Mouse (Mus musculus) midbrain, embryonic 15.5 days (tissue): Measurements from ENCODE around the gene Rhd. TPM values are rescaled to one million over a fixed set of nuclear protein-coding genes. Genes with fewer than 3 reads are reported as not detected.
A peak's percentile ranks its signal among the peaks of the same experiment; 100 is the strongest.

Experiments
- ATAC-seq: fragments of 200-750 bp; cut with Nextera tagmentation; replicated peaks from 2 replicates; pipeline ENCODE4 v1.8.0; 2017; ENCODE audit warnings: moderate TSS enrichment
- H3K27ac ChIP-seq: fragments of 300-500 bp; sonication (generic); 2 replicates; pipeline ENCODE4 v1.5.1; 2015; ENCODE audit warnings: mild to moderate bottlenecking, inconsistent platforms
- H3K27me3 ChIP-seq: fragments of 300-500 bp; sonication (generic); replicated peaks from 2 replicates; pipeline ENCODE4 v1.6.1; 2015; ENCODE audit warnings: inconsistent platforms
- H3K36me3 ChIP-seq: fragments of 300-500 bp; sonication (generic); replicated peaks from 2 replicates; pipeline ENCODE4 v1.6.1; 2015; ENCODE audit warnings: inconsistent platforms
- H3K4me1 ChIP-seq: fragments of 300-500 bp; sonication (generic); 2 replicates; pipeline ENCODE4 v1.6.1; 2015; ENCODE audit warnings: inconsistent platforms
- H3K4me2 ChIP-seq: fragments of 300-500 bp; sonication (generic); 2 replicates; pipeline ENCODE4 v1.6.1; 2015; ENCODE audit warnings: inconsistent platforms, mild to moderate bottlenecking, moderate library complexity
- H3K4me3 ChIP-seq: fragments of 300-500 bp; sonication (generic); 2 replicates; pipeline ENCODE4 v1.5.1; 2015; ENCODE audit warnings: mild to moderate bottlenecking, inconsistent platforms
- H3K9ac ChIP-seq: fragments of 300-500 bp; sonication (generic); 2 replicates; pipeline ENCODE4 v1.6.1; 2015; ENCODE audit warnings: mild to moderate bottlenecking, inconsistent platforms
- H3K9me3 ChIP-seq: fragments of 300-500 bp; sonication (generic); 2 replicates; pipeline ENCODE4 v1.6.1; 2016; ENCODE audit warnings: inconsistent platforms
- WGBS: fragments of 180-500 bp; shearing (Covaris S2); methylation state at CpG from one replicate; pipeline ENCODE4 v1.1.7; 2015; ENCODE audit warnings: mixed read lengths; 5-methylcytosine and 5-hydroxymethylcytosine counted together
- polyA plus RNA-seq: library from polyadenylated mRNA; unstranded; fragments of >200 nt; fragmentation: Nextera tagmentation; extraction: Ambion mirVana; gene quantifications from 2 replicates; pipeline ENCODE4 v1.2.1, GENCODE M21; 2015

The Rhd gene
- polyA plus RNA-seq, 1 experiment from 2014 or later, result 0.98 TPM

DNA sequence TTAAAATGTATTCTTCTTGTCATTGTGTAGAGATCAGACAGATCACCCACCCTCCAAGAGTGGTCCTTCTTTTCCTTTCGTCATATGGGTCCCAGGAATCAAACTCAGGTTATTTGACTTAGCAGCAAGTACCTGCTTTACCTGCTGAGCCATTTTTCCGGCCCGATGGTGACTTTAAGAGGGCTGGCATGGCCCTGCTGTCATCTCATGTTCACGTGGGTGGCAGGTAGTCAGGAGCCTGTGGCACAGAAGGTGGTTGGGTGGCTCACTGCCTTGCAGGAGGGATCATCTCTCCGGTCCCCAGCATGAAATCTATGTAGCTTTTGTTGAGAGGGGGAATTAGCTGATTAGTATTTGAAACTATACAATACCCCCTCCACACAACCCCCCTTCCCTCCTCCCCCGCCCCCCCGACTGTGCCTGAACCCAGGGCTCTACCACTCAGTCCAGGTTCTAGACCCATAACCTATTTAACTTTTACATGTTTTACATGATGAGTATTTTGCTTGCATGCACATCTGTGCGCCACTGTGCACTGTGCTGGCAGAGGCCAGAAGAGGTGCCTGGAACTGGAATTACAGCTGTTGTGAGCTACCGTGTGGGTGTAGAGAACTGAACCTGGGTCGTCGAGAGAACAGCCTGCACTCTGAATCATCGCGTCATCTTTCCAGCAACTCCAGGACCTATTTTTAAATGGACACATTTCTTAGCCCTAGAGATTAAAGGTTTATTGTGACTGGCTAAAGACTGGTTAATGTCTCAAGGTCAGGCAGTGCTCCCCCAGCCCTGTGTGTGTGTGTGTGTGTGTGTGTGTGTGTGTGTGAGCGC, 51.1 kb downstream of the Rhd start:
- no peaks in the 10 kb centered on the region for H3K9me3 ChIP-seq
- peaks cover 17% of the 10 kb centered on the region for H3K4me1 ChIP-seq
- peak; percentile 53 for ATAC-seq
- WGBS, result 55% methylated on average over 14 of the region's 14 CpGs
- H3K4me2 ChIP-seq, result peak overlapping the region; percentile 63
- peak overlapping the region; percentile 86 for H3K27ac ChIP-seq
- H3K9ac ChIP-seq, result peak overlapping the region; percentile 80
- no peaks in the 10 kb centered on the region for H3K27me3 ChIP-seq
- H3K36me3 ChIP-seq, result no peaks in the 10 kb centered on the region; the same call in 1 of the 2 replicates
- H3K4me3 ChIP-seq, result peak overlapping the region; percentile 76

DNA sequence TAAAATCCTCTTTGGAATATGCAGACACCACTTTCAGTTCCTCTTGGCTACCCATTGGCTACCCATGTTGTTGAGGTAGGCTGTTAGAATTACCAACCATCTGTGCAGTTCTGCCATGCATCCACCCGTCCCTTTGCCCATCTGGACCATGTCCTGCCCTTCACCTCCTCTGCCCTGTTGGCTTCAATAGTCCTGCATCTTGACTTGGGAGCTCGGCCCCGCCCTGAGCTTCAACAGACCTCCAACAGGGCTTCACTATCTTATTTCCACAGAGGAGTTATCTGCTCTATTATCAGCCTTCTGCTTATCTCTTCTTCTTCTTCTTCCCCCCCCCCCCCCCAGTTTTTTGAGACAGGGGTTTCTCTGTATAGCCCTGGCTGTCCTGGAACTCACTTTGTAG, 52.9 kb downstream of the Rhd start:
- no peak overlapping the region for H3K27ac ChIP-seq
- no peak for ATAC-seq
- no peak overlapping the region for H3K9ac ChIP-seq
- H3K27me3 ChIP-seq, result no peaks in the 10 kb centered on the region
- 86% methylated on average over 3 of the region's 3 CpGs for WGBS
- H3K9me3 ChIP-seq, result no peaks in the 10 kb centered on the region
- no peaks in the 10 kb centered on the region; the same call in 1 of the 2 replicates for H3K36me3 ChIP-seq
- peaks cover 17% of the 10 kb centered on the region for H3K4me1 ChIP-seq
- H3K4me3 ChIP-seq, result no peak overlapping the region
- H3K4me2 ChIP-seq, result no peak overlapping the region

DNA sequence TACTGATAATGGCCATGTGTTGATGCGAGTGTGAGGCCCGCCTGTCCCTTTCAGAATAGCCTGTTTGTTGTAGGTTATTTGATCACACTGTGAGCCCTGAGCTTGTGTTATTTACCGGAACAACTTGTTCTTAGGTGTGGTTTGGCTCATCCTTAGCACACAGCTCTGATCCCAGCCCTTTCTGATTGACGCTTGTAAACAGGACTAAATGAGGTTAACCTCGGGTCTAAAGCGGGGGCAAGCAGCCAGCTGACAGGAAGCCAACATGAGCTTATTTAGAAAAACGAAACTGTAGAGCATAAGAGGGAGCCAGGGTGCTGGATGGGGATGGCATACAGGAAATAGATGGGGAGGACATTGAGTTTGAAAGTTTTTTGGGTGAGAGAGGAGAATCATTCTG, 54.0 kb downstream of the Rhd start:
- Histone ChIP-seq H3K9me3 (no peaks in the 10 kb centered on the region), H3K36me3 (no peaks in the 10 kb centered on the region), H3K27me3 (no peaks in the 10 kb centered on the region), H3K4me3 (no peak overlapping the region), H3K27ac (no peak overlapping the region), H3K4me1 (peaks cover 18% of the 10 kb centered on the region), H3K9ac (no peak overlapping the region), H3K4me2 (no peak overlapping the region)
- WGBS, result 69% methylated on average over 7 of the region's 7 CpGs
- ATAC-seq, result no peak

DNA sequence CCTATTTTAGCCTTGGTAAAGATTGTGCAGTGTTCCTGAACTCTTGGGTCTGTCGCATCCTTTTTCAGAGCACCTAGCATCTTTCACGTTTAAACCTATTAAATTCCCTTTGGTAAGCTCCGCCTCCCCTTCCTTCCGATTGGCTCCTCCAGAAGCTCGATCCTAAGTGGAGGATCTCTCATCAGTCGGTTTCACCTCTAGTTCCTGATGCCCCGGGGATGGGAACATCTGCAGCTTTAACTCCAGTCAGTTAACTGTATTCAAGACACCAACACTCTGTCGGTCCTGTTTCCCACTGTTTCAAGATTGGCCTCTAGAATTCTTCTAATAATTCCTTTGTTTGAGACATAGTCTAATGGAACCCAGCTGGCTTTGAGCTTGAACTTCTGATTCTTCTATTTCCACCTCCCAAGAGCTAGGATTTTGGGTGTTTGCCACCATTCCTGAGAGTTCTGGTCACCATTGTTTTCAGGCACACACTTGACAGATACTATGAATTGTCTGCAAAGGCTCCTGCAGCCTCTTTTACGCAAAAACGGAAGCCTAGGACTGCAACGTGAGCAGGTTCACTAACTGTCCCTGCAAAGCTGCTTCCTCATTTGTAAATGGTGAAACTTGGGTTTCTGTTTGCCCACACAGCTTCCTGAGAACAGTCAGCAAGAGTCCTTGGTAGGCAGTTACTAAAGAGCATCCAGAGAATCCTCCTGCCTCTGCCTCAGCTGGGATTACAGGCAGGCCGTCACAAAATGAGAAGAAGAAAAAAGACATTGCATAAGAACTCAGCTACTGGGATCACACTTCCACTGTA, 55.6 kb downstream of the Rhd start:
- H3K27ac ChIP-seq, result no peak overlapping the region
- no peaks in the 10 kb centered on the region for H3K9me3 ChIP-seq
- WGBS, result 46% methylated on average over 12 of the region's 12 CpGs
- no peak overlapping the region for H3K4me2 ChIP-seq
- H3K36me3 ChIP-seq, result no peaks in the 10 kb centered on the region
- H3K27me3 ChIP-seq, result no peaks in the 10 kb centered on the region
- peaks cover 15% of the 10 kb centered on the region for H3K4me1 ChIP-seq
- ATAC-seq, result no peak
- H3K9ac ChIP-seq, result no peak overlapping the region
- H3K4me3 ChIP-seq, result no peak overlapping the region

DNA sequence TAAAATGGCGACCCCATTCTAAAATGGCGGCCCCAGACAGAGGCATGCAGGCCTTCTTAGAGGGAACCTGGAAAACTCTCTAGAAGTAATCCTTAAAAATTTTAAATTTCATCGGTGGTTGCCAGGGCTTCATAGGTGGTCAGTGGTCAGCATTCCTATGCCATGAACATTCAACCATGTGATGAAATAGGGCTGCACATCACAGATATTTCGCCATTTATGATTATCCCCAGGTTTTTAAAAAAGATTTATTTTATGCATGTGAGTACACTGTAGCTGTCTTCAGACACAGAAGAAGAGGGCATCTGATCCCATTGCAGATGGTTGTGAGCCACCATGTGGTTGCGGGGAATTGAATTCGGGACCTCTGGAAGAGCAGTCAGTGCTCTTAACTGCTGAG, 56.3 kb downstream of the Rhd start:
- 96% methylated on average over 6 of the region's 6 CpGs for WGBS
- no peak overlapping the region for H3K4me2 ChIP-seq
- H3K9ac ChIP-seq, result no peak overlapping the region
- ATAC-seq, result no peak
- H3K4me3 ChIP-seq, result no peak overlapping the region
- no peaks in the 10 kb centered on the region for H3K27me3 ChIP-seq
- H3K9me3 ChIP-seq, result no peaks in the 10 kb centered on the region
- peaks cover 18% of the 10 kb centered on the region for H3K4me1 ChIP-seq
- H3K27ac ChIP-seq, result no peak overlapping the region
- H3K36me3 ChIP-seq, result peaks cover 6% of the 10 kb centered on the region; the same call in 1 of the 2 replicates

DNA sequence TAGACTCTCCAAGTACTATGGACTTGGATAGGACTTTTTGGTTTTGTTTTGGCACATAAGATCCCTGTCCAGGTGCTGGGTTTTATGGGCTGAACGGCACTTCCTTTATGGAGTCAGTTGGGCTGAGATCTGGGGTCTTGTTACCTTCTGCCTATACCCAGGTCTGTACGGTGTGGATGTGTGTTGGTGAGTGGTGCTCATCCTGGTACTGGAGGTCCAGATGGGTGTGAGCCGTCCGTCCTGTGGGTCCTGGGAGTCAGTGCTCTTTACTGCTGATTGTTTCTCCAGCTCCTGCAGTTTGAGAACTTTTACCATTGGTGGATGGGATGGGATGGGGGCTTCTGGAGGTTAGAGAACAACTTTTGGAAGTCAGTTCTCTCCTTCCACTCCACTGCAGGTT, 57.4 kb downstream of the Rhd start:
- no peak overlapping the region for H3K9ac ChIP-seq
- 95% methylated on average over 4 of the region's 4 CpGs for WGBS
- no peaks in the 10 kb centered on the region for H3K9me3 ChIP-seq
- H3K27me3 ChIP-seq, result no peaks in the 10 kb centered on the region
- H3K36me3 ChIP-seq, result peaks cover 16% of the 10 kb centered on the region
- no peak overlapping the region for H3K4me2 ChIP-seq
- H3K4me3 ChIP-seq, result no peak overlapping the region
- ATAC-seq, result no peak
- no peak overlapping the region for H3K27ac ChIP-seq
- H3K4me1 ChIP-seq, result peaks cover 28% of the 10 kb centered on the region

DNA sequence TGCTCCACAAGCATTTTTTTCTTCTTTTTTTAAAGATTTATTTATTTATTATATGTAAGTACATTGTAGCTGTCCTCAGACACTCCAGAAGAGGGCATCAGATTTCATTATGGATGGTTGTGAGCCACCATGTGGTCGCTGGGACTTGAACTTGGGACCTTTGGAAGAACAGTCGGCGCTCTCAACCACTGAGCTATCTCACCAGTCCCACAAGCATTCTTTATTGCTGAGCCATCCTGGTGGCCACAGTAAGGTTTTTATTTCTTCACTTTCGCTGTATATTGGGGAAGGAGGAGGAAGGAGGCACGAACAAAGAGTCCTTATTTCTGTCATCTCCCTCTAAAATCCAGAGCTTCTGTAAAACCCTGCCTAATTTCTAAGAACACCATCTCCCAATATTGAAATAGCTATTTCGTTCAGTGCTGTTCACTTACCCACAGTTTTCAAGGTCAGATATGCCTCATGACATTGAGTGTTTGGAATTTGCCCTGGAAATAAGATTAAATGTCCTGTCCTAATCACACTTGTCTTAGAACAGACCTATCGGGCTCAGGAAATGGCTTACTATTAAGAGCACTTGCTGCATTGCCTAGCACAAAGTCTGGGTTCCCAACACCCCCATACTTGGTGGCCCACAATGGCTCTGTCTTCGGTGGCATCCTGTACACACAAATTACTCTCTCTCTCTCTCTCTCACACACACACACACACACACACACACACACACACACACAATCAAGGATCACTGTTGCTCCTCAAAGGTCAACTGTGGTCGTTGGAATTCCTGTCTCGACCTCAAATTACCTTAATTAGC, 58.0 kb downstream of the Rhd start:
- Histone ChIP-seq H3K4me1 (peaks cover 31% of the 10 kb centered on the region), H3K4me2 (peak overlapping the region; percentile 77), H3K4me3 (peak overlapping the region; percentile 68), H3K9me3 (no peaks in the 10 kb centered on the region), H3K9ac (peak overlapping the region; percentile 54), H3K36me3 (peaks cover 20% of the 10 kb centered on the region), H3K27ac (peak overlapping the region; percentile 87), H3K27me3 (no peaks in the 10 kb centered on the region)
- ATAC-seq, result no peak
- 61% methylated on average over 10 of the region's 10 CpGs for WGBS

DNA sequence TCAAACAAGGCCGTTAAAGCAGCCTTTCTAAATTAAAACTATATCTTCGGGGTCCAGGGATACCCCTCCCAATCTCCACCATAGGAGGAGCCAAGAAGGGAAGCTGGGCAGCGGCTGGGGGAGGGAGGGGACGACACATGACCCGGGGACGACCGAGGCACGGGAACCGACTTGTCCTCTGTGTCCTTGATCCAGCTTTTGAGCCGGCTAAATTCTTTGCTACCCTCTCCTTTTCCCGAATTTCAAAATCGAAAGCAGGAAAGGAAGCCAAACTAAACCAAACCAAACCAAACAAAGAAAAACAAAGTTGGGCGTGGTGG, 58.5 kb downstream of the Rhd start:
- Histone ChIP-seq H3K27ac (peak overlapping the region; percentile 87), H3K9me3 (no peaks in the 10 kb centered on the region), H3K36me3 (peaks cover 26% of the 10 kb centered on the region), H3K4me3 (peak overlapping the region; percentile 68), H3K4me2 (peak overlapping the region; percentile 77), H3K9ac (peak overlapping the region; percentile 54), H3K4me1 (peaks cover 31% of the 10 kb centered on the region), H3K27me3 (no peaks in the 10 kb centered on the region)
- ATAC-seq, result peak; percentile 68
- WGBS, result under 1% methylated on average over 13 of the region's 13 CpGs

DNA sequence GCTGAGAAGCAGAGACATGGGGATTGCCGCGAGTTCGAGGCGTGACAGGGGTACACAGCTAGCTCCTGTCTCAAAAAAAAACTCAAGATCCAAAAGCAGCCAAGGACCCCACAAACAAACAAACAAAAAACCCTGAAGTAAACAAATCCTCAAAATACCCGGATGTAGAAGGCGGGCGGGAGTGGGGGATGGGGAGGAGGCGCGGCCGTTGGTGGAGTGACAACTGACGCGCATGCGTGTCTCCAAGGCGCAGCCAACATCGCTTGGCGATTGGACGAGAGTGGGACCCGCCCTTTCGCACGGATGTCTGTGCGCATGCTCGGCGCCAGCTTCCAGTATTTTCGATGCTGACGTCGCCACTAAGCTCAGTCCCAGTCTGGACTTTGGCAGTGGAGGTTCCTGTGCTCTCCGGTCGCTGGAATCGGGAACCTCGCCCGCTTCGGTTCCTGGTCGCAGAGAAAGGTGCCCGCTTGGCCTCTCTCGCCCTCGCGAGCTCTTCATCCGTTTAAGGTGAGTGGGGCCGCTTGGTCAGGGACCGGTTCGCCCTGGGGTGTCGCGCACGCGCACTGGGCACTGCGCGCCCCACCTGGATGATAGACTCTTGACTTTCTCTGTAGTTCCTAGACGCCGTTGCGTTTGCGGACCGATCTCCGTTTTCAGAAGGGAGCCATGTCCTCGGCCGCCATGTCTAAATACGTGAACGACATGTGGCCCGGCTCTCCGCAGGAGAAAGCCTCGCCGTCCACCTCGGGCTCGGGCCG, 59.1 kb downstream of the Rhd start, which contains the start of gene Rsrp1:
Gene Rsrp1, plus strand, starts transcription at position 335 of the 761 bp plus-strand sequence.
- Histone ChIP-seq H3K4me3 (peak within 1 kb of the TSS; percentile 68), H3K4me2 (peak within 1 kb of the TSS; percentile 87), H3K4me1 (peaks cover 31% of the 10 kb centered on the region), H3K9me3 (no peaks in the 10 kb centered on the region), H3K27me3 (no peaks in the 10 kb centered on the region), H3K36me3 (peaks cover 31% of the 10 kb centered on the region), H3K9ac (peak within 1 kb of the TSS; percentile 87), H3K27ac (peak within 1 kb of the TSS; percentile 93)
- WGBS, result under 1% methylated on average over 64 of the region's 64 CpGs
- peak; percentile 96 for ATAC-seq

DNA sequence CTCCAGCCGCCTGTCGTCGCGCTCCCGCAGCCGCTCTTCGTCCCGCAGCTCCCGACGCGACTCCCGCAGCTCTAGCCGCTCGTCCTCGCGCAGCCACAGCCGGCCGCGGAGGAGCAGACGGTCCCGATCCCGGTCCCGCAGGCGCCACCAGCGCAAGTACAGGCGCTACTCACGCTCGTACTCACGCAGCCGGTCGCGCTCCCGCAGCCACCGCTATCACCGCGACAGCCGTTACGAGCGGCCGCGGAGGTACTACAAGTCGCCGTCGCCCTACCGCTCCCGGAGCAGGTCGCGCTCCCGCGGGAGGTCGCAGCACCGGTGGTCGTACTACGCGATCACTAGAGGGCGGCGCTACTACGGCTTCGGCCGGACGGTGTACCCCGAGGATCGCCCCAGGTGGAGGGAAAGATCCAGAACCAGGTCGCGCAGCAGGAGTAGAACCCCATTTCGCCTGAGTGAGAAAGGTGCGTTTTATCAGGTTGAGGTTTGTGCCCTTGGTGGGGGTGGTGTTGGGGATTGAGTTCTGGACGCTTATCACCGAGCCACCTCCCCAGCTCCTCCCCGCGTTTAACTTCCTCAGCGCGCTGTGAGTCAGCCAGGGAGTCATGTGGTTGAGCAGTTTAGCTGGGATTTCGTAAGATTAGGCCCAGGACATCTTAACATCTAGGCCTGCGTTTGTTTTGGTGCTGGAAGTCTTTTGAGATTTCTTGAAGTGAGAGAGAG, 59.8 kb downstream of the Rhd start:
- H3K4me3 ChIP-seq, result peak overlapping the region; percentile 68
- whole genome bisulfite sequencing, result under 1% methylated on average over 75 of the region's 75 CpGs
- H3K27me3 ChIP-seq, result no peaks in the 10 kb centered on the region
- no peaks in the 10 kb centered on the region for H3K9me3 ChIP-seq
- peaks cover 33% of the 10 kb centered on the region for H3K36me3 ChIP-seq
- peak overlapping the region; percentile 87 for H3K4me2 ChIP-seq
- H3K27ac ChIP-seq, result peak overlapping the region; percentile 93
- ATAC-seq, result peak; percentile 53
- H3K9ac ChIP-seq, result peak overlapping the region; percentile 87
- peaks cover 31% of the 10 kb centered on the region for H3K4me1 ChIP-seq

DNA sequence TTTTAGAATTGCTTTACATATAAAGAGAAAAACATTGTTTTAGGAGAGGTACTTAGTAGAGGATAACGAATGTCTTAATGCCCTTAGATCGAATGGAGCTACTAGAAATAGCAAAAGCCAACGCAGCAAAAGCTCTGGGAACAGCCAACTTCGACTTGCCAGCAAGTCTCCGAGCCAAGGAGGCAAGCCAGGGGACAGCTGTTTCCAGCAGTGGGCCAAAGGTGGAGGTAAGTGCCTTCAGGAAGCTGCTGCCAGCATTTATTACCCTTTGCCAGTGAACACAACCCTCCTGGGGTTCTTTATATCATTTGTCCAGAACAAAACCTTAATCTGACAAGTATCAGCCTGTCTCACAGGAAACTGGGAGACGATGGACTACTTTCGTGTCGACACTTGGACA, 60.9 kb downstream of the Rhd start:
- WGBS, result 82% methylated on average over 8 of the region's 8 CpGs
- Histone ChIP-seq H3K4me1 (peaks cover 33% of the 10 kb centered on the region), H3K9ac (peak overlapping the region; percentile 22; the same call in 1 of the 2 replicates), H3K4me2 (peak overlapping the region; percentile 87), H3K4me3 (peak overlapping the region; percentile 68), H3K9me3 (no peaks in the 10 kb centered on the region), H3K27me3 (no peaks in the 10 kb centered on the region), H3K36me3 (peaks cover 33% of the 10 kb centered on the region), H3K27ac (no peak overlapping the region)
- ATAC-seq, result no peak
